Mouse (Mus musculus) stomach, embryonic 15.5 days (tissue): Measurements from ENCODE around the gene Trappc6b. TPM values are rescaled to one million over a fixed set of nuclear protein-coding genes. Genes with fewer than 3 reads are reported as not detected.

Experiments
- ATAC-seq: fragments of 200-750 bp; cut with Nextera tagmentation; 2 replicates; pipeline ENCODE4 v1.8.0; 2017; ENCODE audit warnings: low read depth, moderate number of reproducible peaks, moderate TSS enrichment; ENCODE audit not compliant: insufficient read depth, low FRiP score
- H3K27ac ChIP-seq: fragments of 300-500 bp; sonication (generic); 2 replicates; pipeline ENCODE4 v1.5.1; 2015; ENCODE audit warnings: mild to moderate bottlenecking, inconsistent platforms
- H3K27me3 ChIP-seq: fragments of 300-500 bp; sonication (generic); replicated peaks from 2 replicates; pipeline ENCODE4 v1.6.1; 2015; ENCODE audit warnings: inconsistent platforms
- H3K36me3 ChIP-seq: fragments of 300-500 bp; sonication (generic); 2 replicates; pipeline ENCODE4 v1.6.1; 2015; ENCODE audit warnings: inconsistent platforms
- H3K4me1 ChIP-seq: fragments of 300-500 bp; sonication (generic); 2 replicates; pipeline ENCODE4 v1.6.1; 2015; ENCODE audit warnings: inconsistent platforms
- H3K4me2 ChIP-seq: fragments of 300-500 bp; sonication (generic); 2 replicates; pipeline ENCODE4 v1.6.1; 2015; ENCODE audit warnings: mild to moderate bottlenecking, inconsistent platforms
- H3K4me3 ChIP-seq: fragments of 300-500 bp; sonication (generic); replicated peaks from 2 replicates; pipeline ENCODE4 v1.5.1; 2015; ENCODE audit warnings: inconsistent platforms
- H3K9ac ChIP-seq: fragments of 300-500 bp; sonication (generic); 2 replicates; pipeline ENCODE4 v1.6.1; 2015; ENCODE audit warnings: inconsistent platforms
- H3K9me3 ChIP-seq: fragments of 300-500 bp; sonication (generic); 2 replicates; pipeline ENCODE4 v1.6.1; 2016; ENCODE audit warnings: inconsistent platforms
- WGBS: fragments of 180-500 bp; shearing (Covaris S2); methylation state at CpG from one replicate; pipeline ENCODE4 v1.1.7; 2015; 5-methylcytosine and 5-hydroxymethylcytosine counted together
- polyA plus RNA-seq: library from polyadenylated mRNA; unstranded; fragments of >200 nt; fragmentation: Nextera tagmentation; extraction: Ambion mirVana; gene quantifications from 2 replicates; pipeline ENCODE4 v1.2.1, GENCODE M21; 2015

Trappc6b gene
- polyA plus RNA-seq = 91.5 and 92.2 TPM in 2 replicates

DNA sequence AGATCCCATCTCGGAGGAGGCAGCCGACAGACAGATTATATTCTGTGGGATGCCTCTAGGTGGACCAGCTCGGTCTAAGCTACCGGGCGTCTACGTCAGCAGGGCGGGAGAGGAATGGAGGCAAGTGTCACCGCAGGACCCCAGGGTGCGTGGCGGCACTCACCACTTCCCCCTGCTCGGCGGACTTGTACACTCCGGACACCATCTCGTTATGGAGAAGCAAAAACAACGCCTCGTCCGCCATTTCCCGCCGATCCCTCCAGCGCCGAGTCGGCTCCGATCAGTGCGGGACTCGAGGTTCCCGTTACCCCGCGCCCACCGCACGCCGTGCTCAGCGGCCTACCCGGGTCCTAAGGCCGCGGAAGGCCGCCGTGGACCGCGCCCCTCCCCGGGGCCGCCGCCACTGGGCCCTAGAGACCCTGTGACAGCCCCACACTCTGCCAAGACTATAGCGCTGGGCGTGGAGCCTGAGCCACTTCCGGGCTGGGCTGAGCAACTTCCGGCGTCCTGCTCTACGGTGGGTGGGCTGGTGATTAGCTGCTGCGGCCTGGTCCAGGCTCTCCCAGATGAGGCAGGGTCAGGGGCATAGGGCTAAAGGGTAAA lies at the start of gene Trappc6b:
TSS of gene Trappc6b (minus strand) at position 480 of the 603 bp plus-strand sequence.
- Histone ChIP-seq H3K9ac (peak within 1 kb of the TSS; percentile 71), H3K27ac (peak within 1 kb of the TSS; percentile 92), H3K27me3 (no peaks in the 10 kb centered on the region), H3K9me3 (no peaks in the 10 kb centered on the region), H3K4me1 (peaks cover 10% of the 10 kb centered on the region), H3K4me2 (peak within 1 kb of the TSS; percentile 68), H3K36me3 (no peaks in the 10 kb centered on the region), H3K4me3 (peak within 1 kb of the TSS; percentile 77)
- ATAC-seq = peak; percentile 96
- under 1% methylated on average over 49 of the region's 49 CpGs for WGBS

DNA sequence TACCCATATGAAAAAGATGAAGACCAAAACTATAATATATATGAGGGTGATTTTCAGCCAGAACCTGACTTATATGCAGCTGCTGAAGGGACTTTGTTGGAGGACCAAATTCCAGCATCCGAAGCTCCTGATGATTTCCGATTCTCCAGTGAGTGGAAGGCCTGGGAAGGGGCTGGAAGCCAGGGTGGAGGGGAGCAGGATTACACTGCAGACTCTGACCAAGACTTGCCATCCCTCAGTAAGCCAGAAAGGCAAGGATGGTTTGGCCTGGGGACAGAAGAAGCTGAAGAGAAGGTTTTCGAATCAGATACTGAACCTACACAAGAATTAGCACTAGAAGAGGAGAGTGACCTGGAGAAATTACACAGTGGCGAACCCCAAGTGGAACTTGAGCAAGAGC lies 46.7 kb upstream of the Trappc6b start:
- no peaks in the 10 kb centered on the region for H3K27me3 ChIP-seq
- no peak for ATAC-seq
- H3K27ac ChIP-seq = no peak overlapping the region
- no peak overlapping the region for H3K4me3 ChIP-seq
- 77% methylated on average over 4 of the region's 4 CpGs for WGBS
- no peaks in the 10 kb centered on the region for H3K4me1 ChIP-seq
- no peaks in the 10 kb centered on the region for H3K36me3 ChIP-seq
- H3K9ac ChIP-seq = no peak overlapping the region
- no peak overlapping the region for H3K4me2 ChIP-seq
- H3K9me3 ChIP-seq = no peaks in the 10 kb centered on the region

DNA sequence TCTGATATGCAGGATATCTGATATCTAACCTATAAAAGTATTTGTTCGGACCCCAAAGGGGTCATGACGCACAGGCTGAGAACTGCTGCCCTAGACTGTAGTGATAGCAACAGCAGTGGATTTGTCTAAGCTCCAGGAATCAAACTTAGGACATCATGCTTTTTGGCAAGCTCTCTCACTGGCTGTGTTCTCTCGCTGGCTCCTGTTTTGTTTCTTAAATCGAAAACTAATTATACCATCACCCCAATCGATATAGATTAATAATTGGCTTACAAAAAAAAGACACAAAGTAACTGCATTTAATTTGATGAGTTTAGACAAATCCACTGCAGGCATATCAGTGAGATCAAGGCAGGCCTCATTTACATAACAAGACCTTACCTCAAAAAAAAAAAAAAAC lies 45.2 kb upstream of the Trappc6b start:
- Histone ChIP-seq H3K9me3 (no peaks in the 10 kb centered on the region), H3K4me1 (no peaks in the 10 kb centered on the region), H3K9ac (no peak overlapping the region), H3K4me3 (no peak overlapping the region), H3K4me2 (no peak overlapping the region), H3K27ac (no peak overlapping the region), H3K36me3 (no peaks in the 10 kb centered on the region), H3K27me3 (no peaks in the 10 kb centered on the region)
- no peak for ATAC-seq
- WGBS = 87% methylated on average over 5 of the region's 5 CpGs

DNA sequence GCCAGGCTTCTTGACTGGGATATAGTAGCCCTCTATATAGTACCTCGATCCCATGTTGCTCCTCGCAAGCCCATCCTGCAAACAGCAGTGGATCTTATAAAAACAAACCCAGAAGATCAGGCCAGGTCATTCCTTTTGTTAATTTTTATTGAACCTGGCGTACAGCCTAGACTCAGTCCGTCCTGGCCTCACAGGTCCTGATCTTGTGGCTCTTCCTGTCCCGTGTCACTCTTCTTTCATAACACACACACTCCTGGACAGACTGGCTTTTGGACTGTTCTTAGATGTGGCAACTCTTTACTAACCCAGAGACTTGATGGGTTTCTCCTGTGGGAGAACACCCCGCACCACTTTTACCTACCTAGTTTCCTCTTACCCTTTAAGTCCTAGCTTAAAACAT lies 44.6 kb upstream of the Trappc6b start:
- no peaks in the 10 kb centered on the region for H3K36me3 ChIP-seq
- WGBS = 77% methylated on average over 6 of the region's 6 CpGs
- H3K4me3 ChIP-seq = no peak overlapping the region
- no peaks in the 10 kb centered on the region for H3K9me3 ChIP-seq
- H3K4me1 ChIP-seq = no peaks in the 10 kb centered on the region
- 0 out of 2 replicates have a peak, but pooled peaks have one; percentile 53 for ATAC-seq
- H3K27ac ChIP-seq = no peak overlapping the region
- H3K27me3 ChIP-seq = no peaks in the 10 kb centered on the region
- no peak overlapping the region for H3K9ac ChIP-seq
- no peak overlapping the region for H3K4me2 ChIP-seq

DNA sequence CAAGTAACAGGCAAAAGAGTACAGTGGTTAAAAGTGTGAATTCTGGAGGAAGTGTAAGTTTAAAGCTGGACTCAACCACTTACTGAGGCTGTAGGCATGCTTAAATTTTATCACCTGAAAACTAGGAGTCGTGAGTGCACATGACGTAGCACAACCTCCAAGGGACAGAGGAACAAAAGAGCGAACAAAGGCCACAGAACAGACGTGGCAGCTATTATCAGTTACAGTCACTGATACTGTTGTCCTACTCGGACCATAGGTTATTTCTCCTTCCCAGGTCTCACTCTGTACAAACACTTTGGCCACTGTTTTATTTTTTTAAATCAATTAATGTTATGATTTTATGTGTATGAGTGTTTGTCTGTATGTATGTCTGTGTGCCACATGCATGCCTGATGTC lies 43.5 kb upstream of the Trappc6b start:
- WGBS = 66% methylated on average over 5 of the region's 5 CpGs
- no peak for ATAC-seq
- H3K27me3 ChIP-seq = no peaks in the 10 kb centered on the region

DNA sequence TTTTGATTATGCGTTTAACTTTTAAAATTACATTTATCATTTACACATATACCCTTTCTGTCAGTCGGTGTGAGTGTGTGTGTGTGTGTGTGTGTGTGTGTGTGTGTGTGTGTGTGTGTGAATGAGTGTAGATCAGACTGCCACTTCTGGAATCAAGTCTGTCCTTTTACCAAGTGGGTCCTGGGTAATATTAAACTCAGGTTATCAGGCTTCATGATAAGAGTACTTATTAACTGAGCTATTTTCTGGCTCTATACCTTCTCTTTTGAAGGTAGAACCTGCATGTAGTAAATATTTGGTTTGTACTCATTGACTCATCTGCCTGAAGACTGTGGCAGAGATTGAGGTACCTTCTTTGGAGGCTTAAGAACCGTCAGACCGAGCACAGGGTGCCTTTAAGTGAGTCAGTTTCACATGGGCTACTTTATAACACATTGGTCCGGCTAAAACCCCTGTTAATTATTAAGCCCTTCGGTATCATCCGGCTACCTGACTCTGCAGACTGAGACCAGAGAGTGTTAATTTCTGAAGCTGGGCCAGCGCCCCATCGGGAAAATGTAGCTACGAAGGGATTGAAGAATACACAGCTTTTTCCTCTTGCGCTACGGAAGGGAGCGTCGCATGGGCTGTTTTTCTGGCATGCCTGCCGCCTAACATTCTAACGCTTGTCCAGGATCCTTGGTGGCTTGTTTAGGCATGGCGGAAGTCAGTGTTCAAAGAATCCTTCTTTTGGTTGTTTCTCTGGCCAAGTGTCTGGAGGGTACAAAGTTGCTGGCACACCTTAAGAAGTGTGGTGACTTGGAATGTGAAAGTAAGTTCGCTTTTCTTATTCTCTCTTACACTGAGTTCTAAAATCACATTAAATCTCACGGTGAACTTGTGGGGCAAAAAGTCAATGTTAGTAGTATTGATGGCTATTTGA lies 34.1 kb upstream of the Trappc6b start, which contains the start of gene Mia2:
TSS of gene Mia2 (plus strand) at position 696 of the 922 bp plus-strand sequence.
- H3K9ac ChIP-seq = peak within 1 kb of the TSS; percentile 26; the same call in 1 of the 2 replicates
- H3K36me3 ChIP-seq = no peaks in the 10 kb centered on the region
- peak within 1 kb of the TSS; percentile 29 for H3K4me2 ChIP-seq
- ATAC-seq = peak; percentile 87
- H3K27ac ChIP-seq = peak within 1 kb of the TSS; percentile 82
- 63% methylated on average over 19 of the region's 19 CpGs for WGBS
- H3K4me3 ChIP-seq = peak within 1 kb of the TSS; percentile 32
- H3K4me1 ChIP-seq = no peaks in the 10 kb centered on the region
- no peaks in the 10 kb centered on the region for H3K27me3 ChIP-seq
- no peaks in the 10 kb centered on the region for H3K9me3 ChIP-seq

More for the DNA sequence above, 43.5 kb upstream of the Trappc6b start:
- Histone ChIP-seq H3K36me3 (no peaks in the 10 kb centered on the region), H3K4me1 (no peaks in the 10 kb centered on the region), H3K9ac (no peak overlapping the region), H3K4me2 (no peak overlapping the region), H3K27ac (no peak overlapping the region), H3K9me3 (no peaks in the 10 kb centered on the region), H3K4me3 (no peak overlapping the region)

DNA sequence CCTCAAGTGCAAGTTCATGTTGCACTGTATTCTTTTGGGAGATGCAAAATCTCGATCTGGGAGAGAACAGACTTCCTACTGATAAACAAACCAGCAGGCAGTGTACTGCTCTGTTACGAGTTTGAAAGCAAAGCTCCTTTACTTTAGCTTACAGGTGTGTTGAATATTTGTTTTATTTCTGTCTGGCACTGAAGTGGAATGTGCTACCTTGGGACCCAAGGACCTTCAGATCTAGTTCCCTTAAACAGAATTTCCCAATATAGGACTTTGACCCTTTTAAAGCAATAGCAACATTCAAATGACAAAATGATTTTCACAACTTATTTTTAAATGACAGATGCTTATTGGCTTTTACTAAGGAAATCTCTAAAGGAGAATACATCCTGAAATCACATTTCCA lies 32.3 kb upstream of the Trappc6b start:
- WGBS = 20% methylated on average over 2 of the region's 2 CpGs
- Histone ChIP-seq H3K36me3 (no peaks in the 10 kb centered on the region), H3K9me3 (no peaks in the 10 kb centered on the region), H3K4me3 (no peak overlapping the region), H3K27me3 (no peaks in the 10 kb centered on the region), H3K9ac (no peak overlapping the region), H3K4me2 (no peak overlapping the region), H3K4me1 (no peaks in the 10 kb centered on the region), H3K27ac (no peak overlapping the region)
- no peak for ATAC-seq

DNA sequence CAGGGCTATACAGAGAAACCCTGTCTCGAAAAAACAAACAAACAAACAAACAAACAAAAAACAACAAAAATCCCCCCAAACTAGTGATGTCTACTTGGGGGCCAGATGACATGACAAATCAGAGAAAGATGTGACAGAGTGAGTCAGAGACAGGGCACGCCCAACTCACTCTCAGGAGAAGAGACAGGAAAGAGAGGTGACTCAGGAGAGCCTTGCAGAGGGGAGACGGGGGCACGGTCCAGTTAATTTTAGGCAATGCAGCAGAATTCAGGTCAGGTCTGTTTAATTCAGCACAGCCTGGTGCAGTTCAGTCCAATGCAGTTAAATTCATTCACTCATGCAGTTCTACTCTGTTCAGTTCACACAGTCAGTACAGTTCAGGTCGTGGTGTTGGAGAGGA lies 24.9 kb upstream of the Trappc6b start:
- no peak overlapping the region for H3K27ac ChIP-seq
- H3K4me3 ChIP-seq = no peak overlapping the region
- H3K36me3 ChIP-seq = no peaks in the 10 kb centered on the region
- H3K9ac ChIP-seq = no peak overlapping the region
- H3K9me3 ChIP-seq = no peaks in the 10 kb centered on the region
- H3K4me1 ChIP-seq = no peaks in the 10 kb centered on the region
- H3K4me2 ChIP-seq = no peak overlapping the region
- H3K27me3 ChIP-seq = no peaks in the 10 kb centered on the region
- 81% methylated on average over 5 of the region's 5 CpGs for WGBS
- no peak for ATAC-seq

DNA sequence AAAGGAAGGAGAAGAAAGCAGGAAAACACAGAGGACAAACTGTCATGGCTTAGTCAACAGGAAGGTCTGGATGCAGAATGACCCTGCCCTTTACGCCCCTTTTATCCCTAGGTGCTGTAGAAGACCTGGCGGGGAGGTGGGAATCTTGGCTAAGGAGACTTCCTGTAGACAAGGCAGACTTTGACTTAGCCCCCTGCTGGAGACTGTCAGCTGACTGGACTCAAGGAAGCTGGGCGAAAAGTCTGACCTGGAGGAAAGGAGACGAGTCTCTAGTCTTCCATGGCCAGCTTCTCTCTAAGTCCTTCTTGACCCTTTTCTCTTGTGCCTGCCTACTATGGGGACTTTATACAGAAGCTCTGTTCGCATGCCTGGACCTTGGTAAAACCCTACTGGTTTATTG lies 23.2 kb upstream of the Trappc6b start:
- no peak for ATAC-seq
- 59% methylated on average over 5 of the region's 5 CpGs for WGBS

DNA sequence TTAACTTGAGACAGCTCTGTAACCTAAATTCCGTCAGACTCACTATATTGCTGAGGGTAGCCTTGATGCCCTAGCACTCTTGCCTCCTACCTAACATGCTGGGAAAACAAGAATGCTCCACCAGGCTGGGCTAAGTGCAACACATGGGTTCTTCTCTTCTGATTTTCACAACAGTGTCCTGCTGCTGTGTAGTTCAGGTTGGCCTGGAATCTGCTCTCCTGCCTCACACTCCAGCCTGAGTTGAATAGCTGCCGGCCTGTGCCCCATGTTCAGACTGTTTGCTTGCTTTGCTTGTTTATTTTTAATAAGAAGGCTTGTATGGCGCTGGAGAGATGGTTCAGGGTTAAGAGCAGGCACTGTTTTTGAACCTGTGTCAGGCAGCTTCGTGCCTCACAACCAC lies 19.2 kb upstream of the Trappc6b start:
- ATAC-seq = no peak
- Histone ChIP-seq H3K36me3 (no peaks in the 10 kb centered on the region), H3K9ac (no peak overlapping the region), H3K9me3 (no peaks in the 10 kb centered on the region), H3K27me3 (no peaks in the 10 kb centered on the region), H3K4me3 (no peak overlapping the region), H3K27ac (no peak overlapping the region), H3K4me2 (no peak overlapping the region), H3K4me1 (no peaks in the 10 kb centered on the region)
- 80% methylated on average over 4 of the region's 4 CpGs for WGBS

More for the DNA sequence above, 23.2 kb upstream of the Trappc6b start:
- no peaks in the 10 kb centered on the region for H3K27me3 ChIP-seq
- no peak overlapping the region for H3K27ac ChIP-seq
- no peaks in the 10 kb centered on the region for H3K9me3 ChIP-seq
- no peaks in the 10 kb centered on the region for H3K4me1 ChIP-seq
- no peak overlapping the region for H3K9ac ChIP-seq
- H3K4me2 ChIP-seq = no peak overlapping the region
- H3K4me3 ChIP-seq = no peak overlapping the region
- H3K36me3 ChIP-seq = no peaks in the 10 kb centered on the region

DNA sequence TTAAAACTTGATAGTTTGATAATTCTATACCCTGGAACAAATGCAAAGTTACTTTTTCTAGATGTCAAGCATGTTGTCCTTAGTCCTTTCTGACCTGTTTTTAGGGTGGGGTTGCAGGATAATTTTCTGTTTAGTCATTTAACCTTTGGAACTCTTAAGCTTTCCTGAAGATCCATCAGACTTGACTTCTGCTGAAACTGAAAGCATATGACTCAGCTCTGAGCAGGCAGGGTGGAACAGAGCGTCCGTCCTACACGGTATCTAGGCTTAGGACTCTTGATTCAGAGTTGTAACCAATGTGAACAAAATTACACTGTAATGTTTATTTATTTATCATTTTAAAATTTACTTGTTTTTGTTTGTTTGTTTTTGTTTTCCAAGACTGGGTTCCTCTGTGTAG lies 16.6 kb upstream of the Trappc6b start:
- Histone ChIP-seq H3K27me3 (no peaks in the 10 kb centered on the region), H3K4me3 (no peak overlapping the region), H3K4me1 (no peaks in the 10 kb centered on the region), H3K27ac (no peak overlapping the region), H3K9me3 (no peaks in the 10 kb centered on the region), H3K4me2 (no peak overlapping the region), H3K9ac (no peak overlapping the region), H3K36me3 (0 out of 2 replicates have a peak, but pooled peaks cover 3% of the 10 kb centered on the region)
- WGBS = 84% methylated on average over 3 of the region's 3 CpGs
- ATAC-seq = no peak

DNA sequence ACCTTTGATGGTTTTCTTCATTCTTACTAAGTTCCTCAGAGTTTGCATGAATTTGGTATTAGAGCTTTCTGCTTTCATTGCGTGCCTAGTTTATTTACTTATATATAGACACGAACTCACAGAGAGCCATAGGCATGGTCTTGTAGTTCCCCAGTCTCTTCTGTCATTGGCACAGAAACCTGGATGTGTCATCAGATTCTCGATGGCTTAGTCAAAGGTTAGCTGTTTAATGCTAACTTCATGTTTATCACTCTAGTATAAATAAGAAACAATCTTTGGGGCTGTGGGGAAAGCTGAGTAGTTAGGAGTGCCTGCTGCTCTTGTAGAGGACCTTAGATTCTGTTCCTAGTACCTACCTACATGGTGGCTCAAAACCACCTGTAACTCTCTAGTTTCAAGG lies 15.7 kb upstream of the Trappc6b start:
- ATAC-seq = no peak
- H3K36me3 ChIP-seq = peaks cover 10% of the 10 kb centered on the region
- H3K4me3 ChIP-seq = no peak overlapping the region
- H3K9ac ChIP-seq = no peak overlapping the region
- H3K4me1 ChIP-seq = no peaks in the 10 kb centered on the region
- no peaks in the 10 kb centered on the region for H3K27me3 ChIP-seq
- no peak overlapping the region for H3K27ac ChIP-seq
- H3K9me3 ChIP-seq = no peaks in the 10 kb centered on the region
- H3K4me2 ChIP-seq = no peak overlapping the region
- 80% methylated on average over 3 of the region's 3 CpGs for WGBS
